Mouse (Mus musculus) ES-E14 (cell line): Measurements from ENCODE around the gene Cacnb4.

Experiments
- CHD2 ChIP-seq: IDR thresholded peaks from 2 replicates; pipeline ENCODE4 v1.6.1; 2014; ENCODE audit warnings: mild to moderate bottlenecking, low read depth, low read length, inconsistent platforms
- HCFC1 ChIP-seq: IDR thresholded peaks from 2 replicates; pipeline ENCODE4 v1.6.1; 2012; ENCODE audit warnings: low read length, inconsistent platforms, borderline replicate concordance; ENCODE audit not compliant: insufficient read depth
- MAFK ChIP-seq: IDR thresholded peaks from 2 replicates; pipeline ENCODE4 v1.6.1; 2014; ENCODE audit warnings: mild to moderate bottlenecking, low read depth, low read length, inconsistent platforms; ENCODE audit not compliant: insufficient read depth
- ZC3H11A ChIP-seq: IDR thresholded peaks from 2 replicates; pipeline ENCODE4 v1.6.1; 2012; ENCODE audit warnings: low read depth, mild to moderate bottlenecking, inconsistent platforms, low read length, borderline replicate concordance
- ZNF384 ChIP-seq: IDR thresholded peaks from 2 replicates; pipeline ENCODE4 v1.6.1; 2012; ENCODE audit warnings: low read depth, low read length, inconsistent platforms

- TF ChIP-seq CHD2 (no peak), ZC3H11A (no peak), MAFK (0 out of 2 replicates have a peak, but pooled peaks have one; percentile 54), HCFC1 (no peak), ZNF384 (no peak)
Observed at GRCm38 (mm10) chr2:52427383-52427782, 249.2 kb downstream of the Cacnb4 start.
